Mouse (Mus musculus) embryonic facial prominence, embryonic 11.5 days (tissue): ENCODE results near the gene 2010111I01Rik. TPM values are rescaled to one million over a fixed set of nuclear protein-coding genes. Genes with fewer than 3 reads are reported as not detected.
A peak's percentile ranks its signal among the peaks of the same experiment; 100 is the strongest.

Source experiments
- ATAC-seq: fragments of 200-750 bp; cut with Nextera tagmentation; replicated peaks from 2 replicates; pipeline ENCODE4 v1.8.0; 2017; ENCODE audit warnings: low read depth; ENCODE audit not compliant: insufficient number of reproducible peaks, low FRiP score, low TSS enrichment
- DNase-seq: peaks from one replicate; pipeline ENCODE4 v3.0.0-alpha.2; 2015; ENCODE audit warnings: low spot score
- H3K27ac ChIP-seq: fragments of 300-500 bp; sonication (generic); replicated peaks from 2 replicates; pipeline ENCODE4 v1.5.1; 2014; ENCODE audit warnings: mild to moderate bottlenecking, low read depth, low read length, control low read depth
- H3K27me3 ChIP-seq: fragments of 300-500 bp; sonication (generic); 2 replicates; pipeline ENCODE4 v1.6.1; 2014; ENCODE audit warnings: mild to moderate bottlenecking, low read length, moderate library complexity, mixed read lengths; ENCODE audit not compliant: control insufficient read depth, insufficient read depth
- H3K36me3 ChIP-seq: fragments of 300-500 bp; sonication (generic); replicated peaks from 2 replicates; pipeline ENCODE4 v1.6.1; 2014; ENCODE audit warnings: low read depth, mild to moderate bottlenecking, low read length, moderate library complexity, mixed read lengths; ENCODE audit not compliant: control insufficient read depth, insufficient read depth
- H3K4me1 ChIP-seq: fragments of 300-500 bp; sonication (generic); 2 replicates; pipeline ENCODE4 v1.6.1; 2014; ENCODE audit warnings: low read length, mixed read lengths; ENCODE audit not compliant: control insufficient read depth, insufficient read depth
- H3K4me2 ChIP-seq: fragments of 300-500 bp; sonication (generic); 2 replicates; pipeline ENCODE4 v1.6.1; 2014; ENCODE audit warnings: low read depth, mild to moderate bottlenecking, control low read depth, low read length, moderate library complexity
- H3K4me3 ChIP-seq: fragments of 300-500 bp; sonication (generic); 2 replicates; pipeline ENCODE4 v1.5.1; 2014; ENCODE audit warnings: low read depth, low read length, control low read depth
- H3K9ac ChIP-seq: fragments of 300-500 bp; sonication (generic); replicated peaks from 2 replicates; pipeline ENCODE4 v1.6.1; 2014; ENCODE audit warnings: mild to moderate bottlenecking, control low read depth, low read length
- H3K9me3 ChIP-seq: fragments of 300-500 bp; sonication (generic); replicated peaks from 2 replicates; pipeline ENCODE4 v1.6.1; 2016; ENCODE audit warnings: mild to moderate bottlenecking, low read length, inconsistent platforms, mixed read lengths; ENCODE audit not compliant: control insufficient read depth
- WGBS: fragments of 180-500 bp; shearing (Covaris S2); extraction: QIAGEN DNeasy Blood & Tissue Kit; methylation state at CpG from one replicate; pipeline ENCODE4 v1.1.7; 2014; 5-methylcytosine and 5-hydroxymethylcytosine counted together
- polyA plus RNA-seq: library from polyadenylated mRNA; unstranded; fragments of >200 nt; fragmentation: Nextera tagmentation; extraction: Ambion mirVana; gene quantifications from 2 replicates; pipeline ENCODE4 v1.2.1, GENCODE M21; 2014

2010111I01Rik gene
- polyA plus RNA-seq, 1 experiment from 2014 or later, result 125 TPM

- DNase-seq (peak; percentile 66), ATAC-seq (peak; percentile 73)
- Histone ChIP-seq H3K4me2 (no peak overlapping the region), H3K4me3 (no peak overlapping the region), H3K4me1 (peaks cover 2% of the 10 kb centered on the region; the same call in 1 of the 2 replicates), H3K27ac (peak overlapping the region; percentile 42; the same call in 1 of the 2 replicates), H3K27me3 (no peaks in the 10 kb centered on the region), H3K9me3 (no peaks in the 10 kb centered on the region), H3K36me3 (no peaks in the 10 kb centered on the region), H3K9ac (no peak overlapping the region)
- WGBS, result 42% methylated on average over 13 of the region's 13 CpGs
Measured at GRCm38 (mm10) chr13:63187145-63188143, 222.8 kb downstream of the 2010111I01Rik start.

GRCm38 (mm10) chr13:63188306-63188705 is 223.6 kb downstream of the 2010111I01Rik start:
- Histone ChIP-seq H3K27me3 (no peaks in the 10 kb centered on the region), H3K27ac (no peak overlapping the region), H3K4me3 (no peak overlapping the region), H3K4me1 (peaks cover 2% of the 10 kb centered on the region; the same call in 1 of the 2 replicates), H3K4me2 (no peak overlapping the region), H3K9me3 (no peaks in the 10 kb centered on the region), H3K9ac (no peak overlapping the region), H3K36me3 (no peaks in the 10 kb centered on the region)
- 76% methylated on average over 5 of the region's 5 CpGs for WGBS
- ATAC-seq, result no peak
- no peak for DNase-seq

- no peak for DNase-seq
- Histone ChIP-seq H3K9me3 (no peaks in the 10 kb centered on the region), H3K9ac (no peak overlapping the region), H3K4me2 (no peak overlapping the region), H3K4me1 (peaks cover 2% of the 10 kb centered on the region; the same call in 1 of the 2 replicates), H3K36me3 (no peaks in the 10 kb centered on the region), H3K27me3 (no peaks in the 10 kb centered on the region), H3K4me3 (no peak overlapping the region), H3K27ac (no peak overlapping the region)
- WGBS, result 72% methylated on average over 2 of the region's 2 CpGs
- ATAC-seq, result no peak
Measured at GRCm38 (mm10) chr13:63188811-63189210, 224.1 kb downstream of the 2010111I01Rik start.

DNA sequence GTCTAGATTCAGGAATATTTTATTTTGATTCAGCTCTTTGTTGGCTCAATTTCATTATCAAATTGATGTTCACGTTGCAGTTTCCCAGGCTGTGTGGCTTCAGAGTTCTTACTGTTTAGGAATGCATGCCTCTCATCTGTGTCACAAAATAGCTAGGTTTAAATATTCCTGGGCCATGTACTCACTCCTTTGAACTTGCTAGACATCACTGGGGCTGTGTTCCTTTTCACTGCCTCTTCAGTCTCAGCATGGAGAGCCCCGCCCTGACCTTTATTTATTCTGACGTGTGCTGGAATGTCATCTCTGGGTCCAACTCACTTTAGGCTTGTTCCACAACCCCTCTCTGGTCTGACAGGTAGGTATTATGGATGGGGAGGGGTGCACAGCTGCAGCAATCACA is 228.7 kb downstream of the 2010111I01Rik start:
- ATAC-seq, result no peak

DNA sequence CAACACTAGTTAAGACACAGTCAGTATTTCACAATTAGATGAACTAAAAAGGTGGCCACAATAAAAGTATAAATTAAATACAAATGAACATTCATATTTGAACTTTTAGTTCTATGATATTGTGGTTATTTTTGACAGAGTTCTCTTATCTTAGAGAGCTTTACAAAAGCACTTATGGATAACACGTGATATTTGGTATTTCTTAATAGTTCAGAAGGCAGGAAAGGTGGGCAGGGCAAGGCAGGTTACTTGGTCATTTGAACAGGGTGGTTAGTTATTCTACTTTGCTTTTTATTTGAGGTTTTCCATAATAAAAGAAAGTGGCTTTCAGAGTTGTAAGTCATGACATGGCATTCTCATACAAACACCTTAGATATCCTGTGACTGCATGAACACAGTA is 233.3 kb downstream of the 2010111I01Rik start:
- no peak for DNase-seq
- Histone ChIP-seq H3K9ac (no peak overlapping the region), H3K27ac (no peak overlapping the region), H3K36me3 (no peaks in the 10 kb centered on the region), H3K9me3 (no peaks in the 10 kb centered on the region), H3K4me1 (no peaks in the 10 kb centered on the region), H3K4me3 (no peak overlapping the region), H3K27me3 (no peaks in the 10 kb centered on the region), H3K4me2 (no peak overlapping the region)
- no peak for ATAC-seq
- WGBS, result 76% methylated on average over 1 of the region's 1 CpGs

More for the DNA sequence above, 228.7 kb downstream of the 2010111I01Rik start:
- no peak overlapping the region for H3K4me2 ChIP-seq
- no peaks in the 10 kb centered on the region for H3K27me3 ChIP-seq
- no peaks in the 10 kb centered on the region for H3K36me3 ChIP-seq
- no peaks in the 10 kb centered on the region for H3K4me1 ChIP-seq
- DNase-seq, result no peak
- H3K9me3 ChIP-seq, result no peaks in the 10 kb centered on the region
- H3K4me3 ChIP-seq, result no peak overlapping the region
- WGBS, result 72% methylated on average over 3 of the region's 3 CpGs
- H3K9ac ChIP-seq, result no peak overlapping the region
- no peak overlapping the region for H3K27ac ChIP-seq

GRCm38 (mm10) chr13:63199588-63199987 is 234.9 kb downstream of the 2010111I01Rik start:
- no peaks in the 10 kb centered on the region for H3K36me3 ChIP-seq
- ATAC-seq (no peak), DNase-seq (no peak)
- H3K9ac ChIP-seq, result no peak overlapping the region
- H3K27ac ChIP-seq, result no peak overlapping the region
- 0 out of 2 replicates have a peak, but pooled peaks cover 6% of the 10 kb centered on the region for H3K4me1 ChIP-seq
- H3K4me3 ChIP-seq, result no peak overlapping the region
- 83% methylated on average over 2 of the region's 2 CpGs for WGBS
- H3K4me2 ChIP-seq, result no peak overlapping the region
- H3K27me3 ChIP-seq, result no peaks in the 10 kb centered on the region
- no peaks in the 10 kb centered on the region for H3K9me3 ChIP-seq

GRCm38 (mm10) chr13:63203502-63204278 is 239.0 kb downstream of the 2010111I01Rik start:
- Histone ChIP-seq H3K27me3 (no peaks in the 10 kb centered on the region), H3K4me1 (0 out of 2 replicates have a peak, but pooled peaks cover 6% of the 10 kb centered on the region), H3K36me3 (no peaks in the 10 kb centered on the region), H3K9ac (no peak overlapping the region), H3K4me2 (no peak overlapping the region), H3K27ac (peak overlapping the region; percentile 65; the same call in 1 of the 2 replicates), H3K4me3 (no peak overlapping the region), H3K9me3 (no peaks in the 10 kb centered on the region)
- ATAC-seq (peak; percentile 49; the same call in 1 of the 2 replicates), DNase-seq (peak; percentile 75)
- 21% methylated on average over 8 of the region's 8 CpGs for WGBS
